Mouse (Mus musculus): Measurements from ENCODE around the gene Vmn1r223. TPM values are rescaled to one million over a fixed set of nuclear protein-coding genes. Genes with fewer than 3 reads are reported as not detected.
"Not testable (repeated sequence)": the region's sequence is repeated elsewhere in the genome, so short reads cannot be mapped to it uniquely, and the experiment has no call there.

Vmn1r223 gene
- total RNA-seq (2014; fragmentation: Nextera tagmentation) (not detected in 2 replicates), total RNA-seq (2017) (0.06 and 0.22 TPM in 2 replicates), polyA plus RNA-seq (2012) (not detected in 2 replicates)

DNA sequence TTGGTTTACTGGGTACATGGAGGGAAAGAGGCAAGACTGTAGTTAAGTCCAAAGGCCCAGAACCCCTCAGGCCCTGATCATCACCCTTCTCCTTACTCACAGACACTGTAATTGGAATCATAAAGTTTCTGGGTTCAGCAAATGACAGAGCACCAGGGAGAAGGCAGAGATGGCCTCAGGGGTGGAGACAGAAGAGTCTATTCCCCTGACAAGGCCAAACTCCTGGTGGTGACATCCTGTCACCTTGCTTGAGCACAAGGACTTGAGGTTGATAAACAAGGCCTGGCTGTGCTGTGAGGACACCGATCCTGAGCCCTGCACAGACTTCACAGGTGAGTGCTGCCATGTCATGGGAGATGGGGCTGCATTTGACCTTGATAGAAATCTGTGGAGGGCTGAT, at the start of gene Vmn1r223:
Gene Vmn1r223, plus strand, starts transcription at position 301 of the 400 bp plus-strand sequence.
- H3K27me3 ChIP-seq (ENCODE audit: insufficient read depth, low read length); DNase-seq (ENCODE audit: low spot score); H3K9me3 ChIP-seq (replicated peaks); H3K4me3 ChIP-seq (ENCODE audit: low read depth, low read length); H3K4me1 ChIP-seq (ENCODE audit: insufficient read depth, low read depth, low read length); H3K36me3 ChIP-seq (replicated peaks); ATAC-seq (ENCODE audit: extremely low read depth, insufficient number of reproducible peaks, low FRiP score, poor library complexity, severe bottlenecking): not testable (repeated sequence)

GRCm38 (mm10) chr13:23203885-23204284, 43.0 kb upstream of the Vmn1r223 start:
- ATAC-seq (ENCODE audit: extremely low read depth, insufficient number of reproducible peaks, low FRiP score, poor library complexity, severe bottlenecking); H3K4me3 ChIP-seq (ENCODE audit: low read depth, low read length); H3K27me3 ChIP-seq (ENCODE audit: insufficient read depth, low read length); H3K4me1 ChIP-seq (ENCODE audit: insufficient read depth, low read depth, low read length); H3K36me3 ChIP-seq (replicated peaks); DNase-seq (ENCODE audit: low spot score); H3K9me3 ChIP-seq (replicated peaks): not testable (repeated sequence)

DNA sequence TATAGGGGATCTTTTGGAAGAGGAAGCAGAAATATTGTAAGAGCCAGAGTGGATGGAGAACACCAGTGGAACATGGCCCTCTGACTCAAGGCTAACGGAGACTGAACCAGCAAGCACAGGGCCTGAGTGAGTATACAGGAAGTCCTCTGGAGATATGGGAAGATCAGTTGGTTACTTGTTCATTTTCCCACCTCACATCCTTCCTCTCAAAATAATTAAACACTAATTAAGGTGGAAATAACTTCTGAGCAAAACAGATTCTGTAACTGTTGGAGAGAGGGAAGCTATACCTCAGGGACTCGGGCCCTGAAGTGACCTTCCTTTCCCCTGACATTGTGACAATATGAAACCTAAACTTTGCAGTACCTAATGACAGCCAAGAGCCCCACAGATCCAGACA, 33.1 kb upstream of the Vmn1r223 start, which contains the start of gene Vmn1r221:
Gene Vmn1r221, plus strand, starts transcription at position 301 of the 400 bp plus-strand sequence.
- H3K9me3 ChIP-seq (replicated peaks); H3K4me1 ChIP-seq (ENCODE audit: insufficient read depth, low read depth, low read length); H3K27me3 ChIP-seq (ENCODE audit: insufficient read depth, low read length); ATAC-seq (ENCODE audit: extremely low read depth, insufficient number of reproducible peaks, low FRiP score, poor library complexity, severe bottlenecking); DNase-seq (ENCODE audit: low spot score); H3K4me3 ChIP-seq (ENCODE audit: low read depth, low read length); H3K36me3 ChIP-seq (replicated peaks): not testable (repeated sequence)

DNA sequence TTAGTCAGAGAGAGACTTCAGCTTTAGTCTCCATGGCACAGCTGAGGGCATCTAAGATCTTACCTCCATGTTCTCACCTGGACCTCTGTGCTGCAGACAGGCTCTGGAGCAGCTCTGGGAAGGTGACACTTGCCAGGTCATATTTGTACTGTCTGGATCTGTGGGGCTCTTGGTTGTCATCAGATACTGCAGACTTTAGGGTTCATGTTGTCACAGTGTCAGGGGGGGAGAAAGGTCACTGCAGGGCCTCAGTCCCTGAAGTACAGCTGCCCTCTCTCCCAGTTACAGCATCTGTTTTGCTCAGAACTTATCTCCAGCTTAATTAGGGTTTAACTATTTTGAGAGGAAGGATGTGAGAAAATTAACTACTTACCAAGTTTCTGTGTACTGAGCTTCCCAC, 11.1 kb upstream of the Vmn1r223 start, which contains the start of gene Vmn1r222:
Gene Vmn1r222, minus strand, starts transcription at position 101 of the 400 bp plus-strand sequence.
- H3K36me3 ChIP-seq (replicated peaks); ATAC-seq (ENCODE audit: extremely low read depth, insufficient number of reproducible peaks, low FRiP score, poor library complexity, severe bottlenecking); DNase-seq (ENCODE audit: low spot score); H3K27me3 ChIP-seq (ENCODE audit: insufficient read depth, low read length); H3K9me3 ChIP-seq (replicated peaks); H3K4me3 ChIP-seq (ENCODE audit: low read depth, low read length); H3K4me1 ChIP-seq (ENCODE audit: insufficient read depth, low read depth, low read length): not testable (repeated sequence)

DNA sequence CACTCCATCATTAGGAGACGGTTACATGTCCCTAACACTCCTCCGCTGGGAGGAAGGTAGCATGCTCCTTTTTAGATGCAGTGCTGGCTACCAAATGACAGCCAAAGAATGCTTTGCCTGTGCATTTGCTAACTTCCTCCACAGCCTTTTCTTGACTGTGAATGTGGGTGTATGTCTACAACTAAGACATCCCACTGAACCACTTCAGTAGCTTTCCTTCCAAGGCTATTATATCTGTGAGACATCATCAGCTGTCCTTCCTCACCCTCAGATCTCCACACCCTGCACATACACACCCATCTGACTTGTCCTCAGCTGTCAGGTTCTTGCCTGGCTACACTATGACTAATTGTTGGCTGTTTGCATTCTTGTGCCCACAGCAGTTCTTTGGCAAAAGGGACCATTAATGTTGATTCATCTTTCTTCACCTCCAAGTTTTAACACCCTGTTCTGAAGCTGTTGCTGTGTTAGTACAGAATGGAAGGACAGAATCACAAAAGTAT, 11.7 kb downstream of the Vmn1r223 start:
- Histone ChIP-seq H3K36me3 (replicated peaks) (no peaks in the 10 kb centered on the region), H3K9me3 (replicated peaks) (no peaks in the 10 kb centered on the region), H3K4me3 (ENCODE audit: low read depth, low read length) (no peak overlapping the region), H3K27me3 (ENCODE audit: insufficient read depth, low read length) (peaks cover 3% of the 10 kb centered on the region; the same call in 1 of the 2 replicates), H3K4me1 (ENCODE audit: insufficient read depth, low read depth, low read length) (no peaks in the 10 kb centered on the region)
- ATAC-seq (ENCODE audit: extremely low read depth, insufficient number of reproducible peaks, low FRiP score, poor library complexity, severe bottlenecking) (no peak), DNase-seq (ENCODE audit: low spot score) (no peak)
- TF ChIP-seq TAL1 (conservative IDR thresholded peaks at IDR 0.05; ENCODE audit: low read depth, low read length) (no peak), GATA2 (IDR thresholded peaks at IDR 0.05; ENCODE audit: borderline replicate concordance, low read depth, low read length) (no peak), CTCF (IDR thresholded peaks at IDR 0.05; ENCODE audit: low read depth, low read length) (no peak), POLR2AphosphoS5 (IDR thresholded peaks at IDR 0.05; ENCODE audit: insufficient replicate concordance, low read depth, low read length) (no peak), GATA1 (IDR thresholded peaks at IDR 0.05; ENCODE audit: borderline replicate concordance, low read length) (no peak)

- not testable (repeated sequence) for DNase-seq (ENCODE audit: low spot score); ATAC-seq (ENCODE audit: extremely low read depth, insufficient number of reproducible peaks, low FRiP score, poor library complexity, severe bottlenecking); H3K4me1 ChIP-seq (ENCODE audit: insufficient read depth, low read depth, low read length); H3K9me3 ChIP-seq (replicated peaks); H3K27me3 ChIP-seq (ENCODE audit: insufficient read depth, low read length); H3K36me3 ChIP-seq (replicated peaks); H3K4me3 ChIP-seq (ENCODE audit: low read depth, low read length)
Measured at GRCm38 (mm10) chr13:23268606-23269005, 21.7 kb downstream of the Vmn1r223 start.

DNA sequence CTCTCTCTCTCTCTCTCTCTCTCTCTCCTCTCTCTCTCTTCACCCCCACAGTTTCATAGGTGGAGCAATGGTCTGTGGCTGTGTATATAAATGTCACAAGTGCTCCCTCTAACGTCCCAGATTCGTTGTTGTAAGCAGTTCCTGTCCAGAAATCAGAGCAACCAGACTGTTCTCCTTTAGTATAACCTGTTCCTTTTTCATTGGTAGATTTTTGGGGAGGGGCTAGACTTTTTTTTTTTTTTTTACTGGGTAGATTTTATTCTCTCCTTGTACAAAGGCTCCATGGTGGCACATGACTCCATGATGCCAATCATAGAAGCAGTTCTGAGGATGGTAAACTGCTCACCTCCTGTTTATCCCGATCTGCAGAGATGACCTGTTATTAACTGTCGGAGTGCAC, 22.2 kb downstream of the Vmn1r223 start:
- H3K4me3 ChIP-seq (ENCODE audit: low read depth, low read length); H3K36me3 ChIP-seq (replicated peaks); ATAC-seq (ENCODE audit: extremely low read depth, insufficient number of reproducible peaks, low FRiP score, poor library complexity, severe bottlenecking); H3K27me3 ChIP-seq (ENCODE audit: insufficient read depth, low read length); H3K9me3 ChIP-seq (replicated peaks); DNase-seq (ENCODE audit: low spot score); H3K4me1 ChIP-seq (ENCODE audit: insufficient read depth, low read depth, low read length): not testable (repeated sequence)

DNA sequence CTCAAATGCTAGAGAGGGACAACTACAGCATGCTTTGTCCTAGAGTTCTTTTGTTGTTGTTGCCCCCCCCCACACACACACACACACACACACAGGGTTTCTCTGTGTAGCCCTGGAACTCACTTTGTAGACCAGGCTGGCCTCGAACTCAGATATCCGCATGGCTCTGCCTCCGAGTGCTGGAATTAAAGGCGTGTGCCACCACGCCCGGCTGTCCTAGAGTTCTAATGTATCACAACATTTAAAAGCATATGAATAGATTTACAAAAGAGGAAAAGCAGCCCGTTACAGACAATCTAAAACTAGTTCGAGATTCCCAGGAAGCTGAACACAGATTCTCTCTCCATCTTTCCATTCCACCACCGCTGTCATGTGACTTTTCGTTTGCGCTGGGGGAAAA, 22.7 kb downstream of the Vmn1r223 start:
- ATAC-seq (ENCODE audit: extremely low read depth, insufficient number of reproducible peaks, low FRiP score, poor library complexity, severe bottlenecking): no peak
- DNase-seq (ENCODE audit: low spot score): no peak
- Histone ChIP-seq H3K4me3 (ENCODE audit: low read depth, low read length) (no peak overlapping the region), H3K27me3 (ENCODE audit: insufficient read depth, low read length) (peaks cover 4% of the 10 kb centered on the region; the same call in 1 of the 2 replicates), H3K36me3 (replicated peaks) (no peaks in the 10 kb centered on the region), H3K4me1 (ENCODE audit: insufficient read depth, low read depth, low read length) (no peaks in the 10 kb centered on the region), H3K9me3 (replicated peaks) (no peaks in the 10 kb centered on the region)
- TF ChIP-seq POLR2AphosphoS5 (IDR thresholded peaks at IDR 0.05; ENCODE audit: insufficient replicate concordance, low read depth, low read length) (no peak), TAL1 (conservative IDR thresholded peaks at IDR 0.05; ENCODE audit: low read depth, low read length) (no peak), GATA1 (IDR thresholded peaks at IDR 0.05; ENCODE audit: borderline replicate concordance, low read length) (no peak), GATA2 (IDR thresholded peaks at IDR 0.05; ENCODE audit: borderline replicate concordance, low read depth, low read length) (no peak), CTCF (IDR thresholded peaks at IDR 0.05; ENCODE audit: low read depth, low read length) (no peak)

Measured in G1E (cell line).